Mouse (Mus musculus): Measurements from ENCODE around the gene Olfr633.
"Not testable (repeated sequence)": the region's sequence is repeated elsewhere in the genome, so short reads cannot be mapped to it uniquely, and the experiment has no call there.

The Olfr633 gene

GRCm38 (mm10) chr7:103944137-103944536, at the start of gene Olfr633:
Gene Olfr633, plus strand, starts transcription at chr7:103944437.
- DNase-seq (ENCODE audit: low read depth, low spot score): no peak

- peak; percentile 10 for DNase-seq (ENCODE audit: low read depth, low spot score)
These were observed 41.0 kb upstream of the Olfr633 start, which contains the start of gene Olfr65 for GRCm38 (mm10) chr7:103903187-103903586. Gene Olfr65, plus strand, starts transcription at chr7:103903487.

- DNase-seq (ENCODE audit: low read depth, low spot score): no peak
These were observed 34.2 kb upstream of the Olfr633 start for GRCm38 (mm10) chr7:103910047-103910446.

- DNase-seq (ENCODE audit: low read depth, low spot score): no peak
These were observed 31.2 kb upstream of the Olfr633 start for GRCm38 (mm10) chr7:103912969-103913511.

GRCm38 (mm10) chr7:103915338-103915737, 28.9 kb upstream of the Olfr633 start:
- DNase-seq (ENCODE audit: low read depth, low spot score): no peak

GRCm38 (mm10) chr7:103928525-103928924, 15.7 kb upstream of the Olfr633 start, which contains the start of gene Olfr631:
Gene Olfr631, plus strand, starts transcription at chr7:103928825.
- DNase-seq (ENCODE audit: low read depth, low spot score): no peak

- no peak for DNase-seq (ENCODE audit: low read depth, low spot score)
These were observed 10.0 kb upstream of the Olfr633 start, which contains the start of gene Olfr632 for GRCm38 (mm10) chr7:103934264-103934663. Gene Olfr632, plus strand, starts transcription at chr7:103934347.

GRCm38 (mm10) chr7:103942730-103943129, 1.5 kb upstream of the Olfr633 start:
- peak; percentile 30 for DNase-seq (ENCODE audit: low read depth, low spot score)

- not testable (repeated sequence) for DNase-seq (ENCODE audit: low read depth, low spot score)
These were observed 22.6 kb downstream of the Olfr633 start for GRCm38 (mm10) chr7:103966873-103967272.

- no peak for DNase-seq (ENCODE audit: low read depth, low spot score)
These were observed 26.6 kb downstream of the Olfr633 start, which contains the start of gene Olfr635 for GRCm38 (mm10) chr7:103970852-103971251. Gene Olfr635, plus strand, starts transcription at chr7:103971152.

GRCm38 (mm10) chr7:103971782-103972181, 27.5 kb downstream of the Olfr633 start:
- no peak for DNase-seq (ENCODE audit: low read depth, low spot score)

GRCm38 (mm10) chr7:103998446-103998845, 54.2 kb downstream of the Olfr633 start, which contains the start of gene Olfr638:
Gene Olfr638, plus strand, starts transcription at chr7:103998746.
- no peak for DNase-seq (ENCODE audit: low read depth, low spot score)

Measured in brain, adult 2 months (tissue).